Comparison of ENCODE assay signal across 20 mouse cellular contexts in genomic region chr1:71800581-71800980, GRCm38 (mm10).
DNase-seq lines count a peak whose midpoint lies in the region; ATAC-seq and TF ChIP-seq lines count a peak whose summit lies in the region.
"Had no signal": no experiment of that assay in that cellular context is flagged by ENCODE, and none has a peak within 500 bp of the region (broad histone marks: within the 10 kb centered on the region; RNA-seq: fewer than 3 reads in every experiment).

No protein-coding gene starts in this region.

- intact Hi-C loops in left cerebral cortex, postnatal 25 days (cut with DNase I), result no loop called here

- peak; percentile 68 for DNase-seq in embryonic facial prominence, embryonic 14.5 days (ENCODE audit: low spot score)
- DNase-seq in embryonic facial prominence, embryonic 10.5 days (ENCODE audit: low spot score), result no peak
- DNase-seq in lung, postnatal 10 days, result peak; percentile 7
- DNase-seq in lung, postnatal 36 days, result no peak
- DNase-seq in left cerebral cortex, postnatal 25 days (ENCODE audit: low spot score in 2 of 2), result no peak
- DNase-seq: adrenal gland, postnatal 36 days; gastrocnemius, postnatal 25 days; heart, postnatal 14 days; kidney, adult 8-10 months; spleen, adult 18-20 months; thymus, adult 18-20 months had no signal

- peaks cover 3% of the 10 kb centered on the region; the same call in 1 of the 2 replicates for H3K4me1 ChIP-seq in embryonic facial prominence, embryonic 14.5 days (ENCODE audit: control insufficient read depth, insufficient read depth, low read length)
- no peaks in the 10 kb centered on the region for H3K4me1 ChIP-seq in embryonic facial prominence, embryonic 10.5 days
- no peaks in the 10 kb centered on the region for H3K4me1 ChIP-seq in intestine, embryonic 15.5 days (replicated peaks)
- no peaks in the 10 kb centered on the region for H3K4me1 ChIP-seq in intestine, postnatal 0 days (replicated peaks; ENCODE audit: control insufficient read depth, insufficient read depth, low read length)
- peaks cover 10% of the 10 kb centered on the region for H3K4me1 ChIP-seq in embryonic fibroblast, embryonic 13.5 days (ENCODE audit: control insufficient read depth, insufficient read depth, low read length)
- H3K4me1 ChIP-seq: hindbrain, embryonic 15.5 days; midbrain, embryonic 15.5 days had no signal

- no peak overlapping the region for H3K27ac ChIP-seq in embryonic facial prominence, embryonic 14.5 days (replicated peaks; ENCODE audit: low read depth, low read length)
- H3K27ac ChIP-seq in embryonic facial prominence, embryonic 10.5 days (replicated peaks), result no peak overlapping the region
- H3K27ac ChIP-seq in intestine, embryonic 15.5 days, result no peak overlapping the region
- no peak overlapping the region for H3K27ac ChIP-seq in intestine, postnatal 0 days (ENCODE audit: low read depth, low read length)
- peak overlapping the region; percentile 88 for H3K27ac ChIP-seq in embryonic fibroblast, embryonic 13.5 days (ENCODE audit: insufficient read depth, low read length)
- H3K27ac ChIP-seq: heart, embryonic 10.5 days; hindbrain, embryonic 15.5 days; midbrain, embryonic 15.5 days had no signal

- H3K4me2 ChIP-seq in embryonic facial prominence, embryonic 14.5 days (ENCODE audit: low read depth, low read length), result no peak overlapping the region
- H3K4me2 ChIP-seq in intestine, embryonic 15.5 days (replicated peaks), result no peak overlapping the region
- no peak overlapping the region for H3K4me2 ChIP-seq in intestine, postnatal 0 days (replicated peaks; ENCODE audit: low read depth)
- H3K4me2 ChIP-seq: hindbrain, embryonic 15.5 days; liver, embryonic 11.5 days; midbrain, embryonic 15.5 days had no signal

- no peak for TF ChIP-seq POLR2A in embryonic fibroblast, embryonic 13.5 days (IDR thresholded peaks at IDR 0.05; ENCODE audit: low read depth, low read length)

- no peak overlapping the region for H3K4me3 ChIP-seq in embryonic facial prominence, embryonic 14.5 days (ENCODE audit: low read depth, low read length)
- no peak overlapping the region for H3K4me3 ChIP-seq in embryonic facial prominence, embryonic 10.5 days
- no peak overlapping the region for H3K4me3 ChIP-seq in intestine, embryonic 15.5 days (replicated peaks)
- no peak overlapping the region for H3K4me3 ChIP-seq in intestine, postnatal 0 days (ENCODE audit: low read depth, low read length)
- no peak overlapping the region for H3K4me3 ChIP-seq in embryonic fibroblast, embryonic 13.5 days (ENCODE audit: insufficient read depth, low read length)
- H3K4me3 ChIP-seq: heart, embryonic 10.5 days; hindbrain, embryonic 15.5 days; midbrain, embryonic 15.5 days had no signal

- no peak for TF ChIP-seq CTCF in intestine, postnatal 0 days (IDR thresholded peaks at IDR 0.05; ENCODE audit: low read depth)
- no peak for TF ChIP-seq CTCF in embryonic fibroblast, embryonic 13.5 days (IDR thresholded peaks at IDR 0.05; ENCODE audit: borderline replicate concordance, insufficient read depth, low read length)

- ATAC-seq in embryonic facial prominence, embryonic 14.5 days (ENCODE audit: low read depth), result no peak
- peak; percentile 68 for ATAC-seq in intestine, embryonic 15.5 days
- no peak for ATAC-seq in intestine, postnatal 0 days
- ATAC-seq: midbrain, embryonic 15.5 days; Patski had no signal

- 36% methylated on average over 2 of the region's 2 CpGs for WGBS in embryonic facial prominence, embryonic 14.5 days
- WGBS in embryonic facial prominence, embryonic 10.5 days, result 67% methylated on average over 2 of the region's 2 CpGs
- WGBS in intestine, embryonic 15.5 days, result 41% methylated on average over 2 of the region's 2 CpGs
- 26% methylated on average over 2 of the region's 2 CpGs for WGBS in intestine, postnatal 0 days

- no peak overlapping the region for H3K9ac ChIP-seq in embryonic facial prominence, embryonic 14.5 days (ENCODE audit: low read depth, low read length)
- H3K9ac ChIP-seq in intestine, embryonic 15.5 days, result no peak overlapping the region
- no peak overlapping the region for H3K9ac ChIP-seq in intestine, postnatal 0 days (ENCODE audit: low read depth, low read length)
- H3K9ac ChIP-seq: hindbrain, embryonic 15.5 days; midbrain, embryonic 15.5 days had no signal

- H3K27me3 ChIP-seq in embryonic facial prominence, embryonic 14.5 days (replicated peaks; ENCODE audit: control insufficient read depth, insufficient read depth, low read length), result no peaks in the 10 kb centered on the region
- no peaks in the 10 kb centered on the region for H3K27me3 ChIP-seq in embryonic facial prominence, embryonic 10.5 days (replicated peaks; ENCODE audit: low read depth, poor library complexity, severe bottlenecking)
- no peaks in the 10 kb centered on the region for H3K27me3 ChIP-seq in intestine, embryonic 15.5 days (replicated peaks)
- H3K27me3 ChIP-seq in intestine, postnatal 0 days (replicated peaks; ENCODE audit: control insufficient read depth, insufficient read depth, low read length), result no peaks in the 10 kb centered on the region
- H3K27me3 ChIP-seq: CH12.LX; hindbrain, embryonic 15.5 days; midbrain, embryonic 15.5 days; Patski had no signal

- no peaks in the 10 kb centered on the region for H3K9me3 ChIP-seq in embryonic facial prominence, embryonic 14.5 days (ENCODE audit: control insufficient read depth, low read length)
- no peaks in the 10 kb centered on the region for H3K9me3 ChIP-seq in embryonic facial prominence, embryonic 10.5 days
- H3K9me3 ChIP-seq in intestine, embryonic 15.5 days, result no peaks in the 10 kb centered on the region
- H3K9me3 ChIP-seq in intestine, postnatal 0 days (ENCODE audit: control insufficient read depth), result no peaks in the 10 kb centered on the region
- H3K9me3 ChIP-seq: heart, embryonic 10.5 days; hindbrain, embryonic 15.5 days; midbrain, embryonic 15.5 days had no signal

- no peaks in the 10 kb centered on the region for H3K36me3 ChIP-seq in embryonic facial prominence, embryonic 14.5 days (ENCODE audit: control insufficient read depth, insufficient read depth, low read length)
- H3K36me3 ChIP-seq in embryonic facial prominence, embryonic 10.5 days (replicated peaks), result no peaks in the 10 kb centered on the region
- H3K36me3 ChIP-seq in intestine, embryonic 15.5 days, result no peaks in the 10 kb centered on the region
- no peaks in the 10 kb centered on the region for H3K36me3 ChIP-seq in intestine, postnatal 0 days (ENCODE audit: control insufficient read depth, insufficient read depth)
- H3K36me3 ChIP-seq: heart, embryonic 10.5 days; hindbrain, embryonic 15.5 days; midbrain, embryonic 15.5 days had no signal

Comparison
In these comparisons a context has a peak if more than half of its experiments do, and no peak if none do; other contexts are left out.
1. DNase-seq: peak in embryonic facial prominence, embryonic 14.5 days (single experiment) and lung, postnatal 10 days (single experiment); none in embryonic facial prominence, embryonic 10.5 days (single experiment), lung, postnatal 36 days (single experiment) and left cerebral cortex, postnatal 25 days (0 of 2).